Mouse (Mus musculus) thymus, adult 18-20 months (tissue): ENCODE measurements around the gene Shmt2.

Source experiments
- DNase-seq, 2 experiments: peaks; one replicate each; pipeline ENCODE4 v3.0.0; 2022; ENCODE audit warnings: mixed read lengths in 2 of 2

The Shmt2 gene

DNA sequence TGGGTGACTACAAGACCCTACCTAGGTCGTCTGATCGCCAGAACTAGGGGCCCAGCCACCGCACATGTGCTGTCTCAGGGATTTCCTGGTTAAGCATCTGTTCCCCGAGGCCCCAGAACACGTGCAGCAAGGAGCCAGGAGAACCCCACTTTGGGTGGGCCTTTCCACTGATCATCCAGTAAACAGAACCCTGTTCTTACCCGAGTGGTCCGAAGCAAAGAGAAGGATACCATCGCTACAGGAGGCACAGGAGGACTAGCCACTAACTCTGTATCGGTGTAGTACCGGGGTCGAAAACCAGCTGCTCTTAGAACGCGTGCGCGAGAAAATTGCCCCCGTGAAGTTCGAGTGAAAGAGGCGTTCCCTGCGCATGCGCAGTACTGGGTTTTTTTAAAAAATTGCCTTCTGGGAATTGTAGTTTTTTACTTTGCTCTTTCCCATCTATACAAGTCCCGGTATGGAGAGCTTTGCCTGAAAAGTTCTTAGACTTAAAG, at the start of gene Shmt2:
TSS of gene Shmt2 (minus strand) at position 357 of the 494 bp plus-strand sequence.
- peak; percentile 66 to 72 for DNase-seq

DNA sequence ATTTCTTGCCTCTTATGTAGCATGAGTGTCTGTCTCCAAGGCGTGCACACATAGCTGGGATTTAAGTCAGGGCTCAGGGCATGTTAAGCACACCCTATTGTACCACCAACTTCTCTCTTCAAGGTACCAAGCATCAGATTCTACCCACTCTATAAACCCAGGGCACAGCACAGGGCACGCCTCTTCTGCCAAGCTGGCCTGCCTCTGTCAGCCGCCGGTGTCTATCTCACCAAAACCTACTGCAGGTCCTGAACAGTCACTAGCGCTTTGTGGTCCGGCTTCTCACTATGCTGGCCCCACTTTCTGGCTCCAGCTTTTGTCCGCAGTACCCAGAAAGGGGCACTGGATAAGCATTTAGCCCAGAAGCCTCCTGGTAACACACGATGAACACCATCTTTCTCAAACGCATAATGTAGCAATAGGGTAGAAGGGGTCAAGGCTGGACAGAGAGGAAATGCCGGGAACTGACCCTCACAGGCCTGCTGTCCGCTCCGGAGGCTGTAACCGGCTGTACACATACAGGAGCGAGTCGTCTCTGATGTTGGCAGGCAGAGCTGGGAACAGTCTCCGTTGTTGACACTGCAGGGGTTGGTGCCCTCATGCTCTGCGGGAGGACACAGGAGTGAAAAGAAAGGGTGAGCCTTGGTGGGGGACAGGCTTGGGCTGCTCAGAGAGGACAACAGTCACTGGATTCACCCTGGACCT, 48.8 kb upstream of the Shmt2 start:
- DNase-seq, result no peak

DNA sequence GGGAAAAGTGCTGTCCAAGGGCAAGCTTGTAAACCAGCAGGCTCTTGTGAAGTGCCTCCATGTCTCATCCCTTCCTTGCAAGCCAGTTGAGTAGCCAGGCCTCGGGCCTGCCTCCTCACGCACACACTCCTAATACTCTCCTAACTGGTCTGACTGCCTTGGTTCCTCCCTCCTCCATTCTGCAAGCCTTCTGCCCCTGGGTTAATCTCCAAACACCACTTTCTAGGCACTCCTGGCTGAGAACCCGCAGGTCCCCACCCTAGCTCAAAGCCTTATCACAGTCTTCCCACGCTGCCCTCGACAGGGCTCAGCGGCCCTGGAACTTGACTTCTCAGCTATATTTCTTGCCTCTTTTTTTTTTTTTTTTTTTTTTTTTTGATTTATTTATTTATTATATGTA, 48.1 kb upstream of the Shmt2 start:
- no peak for DNase-seq

DNA sequence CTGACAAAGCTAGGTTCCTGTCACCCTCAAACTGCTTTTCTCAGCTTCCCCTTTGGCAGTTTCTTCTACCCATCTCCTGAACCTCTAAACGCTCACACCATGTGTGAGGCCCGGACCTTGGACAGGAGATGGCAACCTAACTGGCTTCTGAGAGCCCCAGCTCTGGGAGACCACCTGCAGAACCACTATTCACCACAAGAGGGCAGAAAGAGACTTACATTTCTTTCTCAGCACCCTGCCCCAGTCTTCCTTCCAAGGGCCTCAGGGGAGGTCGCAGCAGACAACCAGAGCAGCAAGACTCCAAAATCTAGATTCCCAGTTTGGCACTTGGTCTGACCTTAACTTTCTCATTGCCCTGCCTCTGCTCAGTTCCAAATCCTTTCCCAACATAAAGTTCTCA, 47.2 kb upstream of the Shmt2 start:
- peak in 1 of 2 experiments; percentile 53 for DNase-seq

DNA sequence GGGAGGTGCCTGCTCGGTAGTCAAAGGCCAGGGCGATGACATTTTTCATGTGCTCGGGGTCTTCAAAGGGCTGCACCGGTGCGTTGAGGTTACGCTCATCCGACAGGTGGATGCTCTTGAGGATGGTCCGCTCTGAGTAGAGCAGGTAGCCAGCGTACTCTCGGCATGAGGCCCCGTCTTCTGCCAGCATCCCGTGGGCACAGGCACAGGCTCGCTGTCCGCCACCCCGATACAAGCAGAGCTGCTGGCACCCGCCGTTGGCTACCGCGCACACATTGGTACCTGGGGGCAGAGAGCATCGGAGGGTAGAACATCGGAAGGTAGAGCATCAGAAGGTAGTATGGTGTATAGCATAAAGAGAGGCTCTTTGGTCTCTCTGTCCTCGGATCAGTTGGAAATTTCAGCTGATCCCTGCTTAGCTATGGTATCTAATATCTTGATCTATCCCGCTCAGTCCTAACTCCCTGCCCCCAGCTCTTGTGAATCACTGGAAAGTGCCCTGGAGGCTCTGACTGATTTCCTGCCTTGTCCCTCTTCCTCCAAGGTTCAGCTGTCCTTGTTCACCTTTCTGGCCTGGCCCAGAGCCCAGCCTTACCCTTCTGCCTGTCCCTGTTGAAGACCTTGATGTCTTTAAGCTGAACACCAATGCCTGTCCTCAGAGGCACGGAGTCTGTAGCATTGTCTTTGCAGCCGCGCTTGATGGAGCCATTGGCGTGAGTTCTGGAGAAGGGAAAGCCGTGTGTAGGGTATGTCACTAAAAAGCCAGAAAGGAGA, 44.5 kb upstream of the Shmt2 start:
- no peak for DNase-seq

DNA sequence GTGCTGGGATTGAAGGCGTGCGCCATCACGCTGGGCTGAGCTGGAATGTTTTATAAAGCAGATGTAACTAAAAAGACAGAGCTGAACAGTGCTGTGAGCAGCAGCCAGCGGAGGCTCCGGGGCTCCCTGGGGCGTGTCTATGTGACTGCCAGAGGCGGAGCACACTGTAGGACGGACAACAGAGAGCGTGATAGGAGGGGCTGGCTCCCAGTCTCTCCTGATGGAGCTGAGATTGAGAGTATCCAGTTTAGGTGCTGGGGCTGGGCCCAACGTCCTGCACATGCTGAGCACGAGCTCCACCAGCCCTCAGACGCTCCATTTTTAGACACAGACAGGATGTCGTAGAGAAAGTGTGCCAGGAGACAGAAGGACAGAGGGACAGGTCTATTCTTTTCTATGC, 42.1 kb upstream of the Shmt2 start:
- DNase-seq, result no peak

DNA sequence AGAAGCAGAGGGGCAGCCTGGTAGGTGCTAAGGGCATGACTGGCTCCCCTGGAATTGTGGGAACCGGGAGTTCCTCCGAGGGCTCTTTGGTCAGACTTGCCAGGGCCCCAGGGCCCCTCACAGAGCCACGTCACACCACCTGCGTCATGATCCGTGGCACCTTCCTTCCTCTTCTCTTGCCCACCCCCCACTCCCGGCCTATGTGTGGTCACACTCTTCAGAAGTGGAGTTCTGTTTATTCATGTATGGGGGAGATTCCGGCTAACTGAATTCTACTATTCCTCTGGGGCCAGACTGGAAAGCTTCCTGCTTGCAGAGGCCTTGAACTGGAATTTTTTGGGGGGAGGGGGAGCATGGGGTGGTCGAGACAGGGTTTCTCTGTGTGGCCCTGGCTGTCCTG, 41.6 kb upstream of the Shmt2 start:
- DNase-seq, result no peak

DNA sequence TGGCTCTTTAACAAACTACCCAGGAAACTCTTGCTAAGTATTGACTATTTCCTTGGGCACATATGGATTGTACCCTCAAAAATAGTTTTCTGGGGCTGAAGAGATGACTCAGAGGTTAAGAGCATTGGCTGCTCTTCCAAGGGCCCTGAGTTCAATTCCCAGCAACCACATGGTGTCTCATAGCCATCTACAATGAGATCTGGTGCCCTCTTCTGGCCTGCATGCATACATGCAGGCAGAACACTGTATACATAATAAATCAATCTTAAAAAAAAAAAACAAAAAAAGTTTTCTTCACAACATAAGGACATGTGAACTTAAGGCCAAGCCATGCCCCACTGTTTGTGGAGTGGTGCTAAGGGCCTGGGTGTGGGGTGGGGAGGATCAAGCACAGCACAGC, 38.9 kb upstream of the Shmt2 start:
- no peak for DNase-seq

DNA sequence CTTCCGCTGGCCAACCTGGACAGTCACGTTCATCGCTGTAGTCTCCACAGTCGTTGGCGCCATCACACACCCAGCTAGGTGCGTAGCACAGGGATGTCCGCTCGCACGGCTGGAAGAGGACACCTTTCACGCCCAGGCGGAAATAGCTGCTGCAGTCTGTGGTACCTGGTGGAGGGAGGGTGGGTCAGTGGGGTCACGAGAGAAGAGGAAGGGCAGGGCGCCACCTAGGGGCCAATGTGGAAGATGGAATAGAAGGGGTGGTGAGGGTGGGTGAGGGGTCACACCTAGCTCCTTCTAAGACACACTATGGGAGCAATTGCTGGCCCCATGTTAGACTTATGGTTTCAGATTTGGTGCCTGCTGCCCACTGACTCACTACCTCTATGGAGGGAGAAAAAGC, 35.2 kb upstream of the Shmt2 start:
- no peak for DNase-seq

DNA sequence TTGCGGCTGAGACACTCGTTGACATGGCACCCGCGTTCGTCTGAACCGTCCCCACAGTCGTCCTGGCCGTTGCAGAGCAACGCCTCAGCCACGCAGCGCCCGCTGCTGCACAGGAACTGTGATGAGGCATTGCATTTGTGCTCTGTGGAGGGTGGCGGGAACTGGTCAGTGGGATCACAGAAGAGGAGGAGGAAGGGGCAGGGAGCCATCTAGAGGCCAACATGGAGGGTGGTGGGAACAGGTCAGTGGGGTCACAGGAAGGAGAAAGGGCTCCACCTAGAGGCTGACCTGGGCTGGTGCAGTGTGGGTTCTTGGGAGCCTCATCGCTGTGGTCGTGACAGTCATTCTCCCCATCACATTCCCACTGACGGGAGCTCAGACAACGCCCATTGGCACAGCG, 33.5 kb upstream of the Shmt2 start:
- no peak for DNase-seq

DNA sequence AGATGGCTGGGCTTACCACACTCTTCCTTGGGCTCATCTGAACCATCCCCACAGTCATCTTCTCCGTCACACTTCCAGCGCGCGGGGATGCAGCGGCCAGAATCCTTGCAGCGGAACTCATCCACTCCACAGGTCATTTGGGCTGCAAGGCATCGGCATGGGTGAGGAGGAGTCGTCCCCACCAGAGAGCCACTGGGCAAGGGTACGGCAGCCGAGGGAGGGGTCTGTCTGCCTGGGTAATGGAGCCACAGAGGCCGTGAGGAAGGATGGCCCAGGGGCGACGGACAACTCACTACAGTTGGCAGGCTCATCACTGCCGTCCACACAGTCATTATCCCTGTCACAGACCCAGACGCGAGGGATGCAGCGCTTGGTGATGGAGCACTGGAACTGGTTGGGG, 27.6 kb upstream of the Shmt2 start:
- no peak for DNase-seq

DNA sequence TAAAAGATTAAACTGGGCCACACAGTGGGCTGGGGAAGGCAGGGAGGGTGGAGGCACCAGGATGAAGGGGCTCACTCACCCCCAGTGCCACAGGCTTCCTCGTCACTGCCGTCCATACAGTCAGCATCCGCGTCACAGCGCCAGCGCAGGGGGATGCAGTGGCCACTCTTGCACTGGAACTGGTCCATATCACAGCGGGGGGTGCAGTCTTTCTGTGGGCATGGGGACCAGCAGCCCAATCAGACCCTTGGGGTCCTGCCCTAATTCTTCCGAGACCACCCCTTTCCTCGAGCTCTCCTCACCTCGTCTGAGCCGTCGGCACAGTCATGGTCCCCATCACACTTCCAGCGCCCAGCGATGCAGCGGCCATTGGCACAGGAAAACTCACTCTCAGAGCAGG, 26.0 kb upstream of the Shmt2 start:
- DNase-seq, result no peak

DNA sequence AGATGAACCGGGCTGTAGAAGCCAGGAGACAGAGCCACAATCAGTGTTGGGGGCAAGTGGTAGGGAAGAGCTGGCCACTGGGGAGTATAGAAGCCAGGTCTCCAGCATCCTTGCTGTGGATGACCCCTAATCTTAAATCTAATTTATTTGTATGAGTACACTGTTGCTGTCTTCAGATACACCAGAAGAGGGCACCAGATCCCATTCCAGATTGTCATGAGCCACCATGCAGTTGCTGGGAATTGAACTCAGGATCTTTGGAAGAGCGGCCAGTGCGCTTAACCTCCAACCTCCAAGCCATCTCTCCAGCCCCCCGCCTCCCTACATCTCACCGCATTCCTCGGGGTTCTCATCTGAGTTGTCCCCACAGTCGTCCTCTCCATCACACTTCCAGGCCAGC, 24.3 kb upstream of the Shmt2 start:
- DNase-seq, result no peak

DNA sequence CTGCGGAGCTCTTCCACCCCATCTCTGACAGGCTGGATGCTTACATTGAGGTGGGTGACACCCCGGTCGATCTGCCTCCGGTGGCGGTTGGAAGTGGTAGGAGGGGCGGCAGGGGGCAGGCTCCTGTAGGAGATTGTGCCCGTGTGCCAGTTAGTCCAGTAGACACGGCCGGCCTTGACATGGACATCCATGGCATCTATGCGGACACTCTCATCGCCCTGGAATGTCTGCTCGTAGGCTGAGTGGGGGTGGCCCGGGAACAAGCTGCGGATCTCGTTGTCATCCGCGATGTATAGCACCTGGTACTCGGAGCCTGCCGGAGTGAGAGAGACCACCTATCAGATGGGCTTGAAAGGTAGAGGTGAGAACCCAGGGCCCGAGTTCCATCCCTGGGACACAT, 22.1 kb upstream of the Shmt2 start:
- DNase-seq, result no peak

DNA sequence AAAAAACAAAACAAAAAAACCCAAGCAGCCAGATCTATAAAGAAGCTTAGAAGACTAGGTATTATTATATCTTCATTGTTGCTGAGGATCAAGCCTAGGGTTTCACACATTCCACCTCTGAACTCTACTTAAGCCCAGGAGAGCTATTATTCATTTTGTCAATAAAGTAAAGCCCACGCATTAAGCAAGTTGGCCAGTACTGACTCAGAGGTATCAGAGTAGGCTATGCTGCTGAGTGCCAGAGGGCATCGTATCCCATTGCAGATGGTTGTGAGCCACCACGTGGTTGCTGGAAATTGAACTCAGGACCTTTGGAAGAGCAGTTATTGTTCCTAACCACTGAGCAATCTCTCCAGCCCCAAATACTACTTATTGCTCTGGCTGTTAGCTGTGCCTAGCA, 21.7 kb upstream of the Shmt2 start:
- DNase-seq, result no peak

DNA sequence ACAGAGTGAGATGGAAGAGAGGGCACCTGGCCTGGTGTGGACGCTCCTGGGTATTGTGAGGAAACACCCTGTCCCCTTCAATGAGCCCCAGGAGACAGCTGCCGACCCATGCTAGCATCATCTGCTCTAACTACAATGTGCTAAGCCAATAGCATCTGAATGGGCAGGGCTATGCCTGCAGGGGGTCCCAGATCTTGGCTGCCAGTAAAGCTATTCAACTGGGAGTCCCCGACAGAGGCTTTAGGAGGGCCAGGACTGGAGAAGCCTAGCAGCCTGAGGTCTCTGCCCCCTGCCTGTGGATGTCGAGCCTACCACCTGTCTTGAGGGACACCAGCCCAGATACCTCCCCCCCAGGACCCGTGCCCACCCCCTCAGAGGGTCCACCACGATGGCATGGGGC, 20.5 kb upstream of the Shmt2 start:
- no peak for DNase-seq

DNA sequence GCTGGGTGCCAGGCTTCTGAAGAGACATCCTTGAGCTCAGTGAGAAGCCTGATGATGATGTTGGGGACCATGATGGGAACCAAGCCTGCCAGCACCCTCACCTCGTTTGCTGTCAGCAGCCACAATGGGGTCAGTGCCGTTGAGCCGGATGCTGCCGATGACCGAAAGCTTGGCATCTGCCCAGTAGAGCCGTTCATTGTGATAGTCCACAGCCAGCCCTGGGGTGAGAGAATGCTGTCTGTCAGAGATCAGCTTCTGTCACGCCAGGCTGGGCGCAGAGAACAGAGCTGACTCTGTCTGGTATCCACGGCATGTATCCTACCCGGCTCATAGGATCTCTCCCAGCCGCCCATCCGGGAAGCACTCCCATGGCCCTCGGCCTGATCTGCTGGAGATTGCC, 19.8 kb upstream of the Shmt2 start:
- no peak for DNase-seq

DNA sequence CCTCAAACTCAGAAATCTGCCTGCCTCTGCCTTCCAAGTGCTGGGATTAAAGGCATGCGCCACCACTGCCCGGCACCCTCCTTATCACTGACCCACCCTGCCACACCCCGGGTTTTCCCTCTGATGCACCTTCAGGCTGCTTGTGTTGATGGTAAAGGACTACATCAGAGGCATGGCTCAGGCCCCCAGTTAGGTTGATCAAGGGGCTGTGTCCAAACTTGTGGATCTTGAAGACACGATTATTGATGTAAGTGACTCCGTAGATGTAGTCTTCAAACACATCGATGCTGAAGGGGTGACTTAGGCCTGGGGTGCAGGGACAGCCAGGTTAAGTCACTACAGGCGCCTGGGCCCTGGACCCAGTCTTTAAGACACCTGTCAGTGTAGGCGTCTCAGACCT, 19.3 kb upstream of the Shmt2 start:
- no peak for DNase-seq

DNA sequence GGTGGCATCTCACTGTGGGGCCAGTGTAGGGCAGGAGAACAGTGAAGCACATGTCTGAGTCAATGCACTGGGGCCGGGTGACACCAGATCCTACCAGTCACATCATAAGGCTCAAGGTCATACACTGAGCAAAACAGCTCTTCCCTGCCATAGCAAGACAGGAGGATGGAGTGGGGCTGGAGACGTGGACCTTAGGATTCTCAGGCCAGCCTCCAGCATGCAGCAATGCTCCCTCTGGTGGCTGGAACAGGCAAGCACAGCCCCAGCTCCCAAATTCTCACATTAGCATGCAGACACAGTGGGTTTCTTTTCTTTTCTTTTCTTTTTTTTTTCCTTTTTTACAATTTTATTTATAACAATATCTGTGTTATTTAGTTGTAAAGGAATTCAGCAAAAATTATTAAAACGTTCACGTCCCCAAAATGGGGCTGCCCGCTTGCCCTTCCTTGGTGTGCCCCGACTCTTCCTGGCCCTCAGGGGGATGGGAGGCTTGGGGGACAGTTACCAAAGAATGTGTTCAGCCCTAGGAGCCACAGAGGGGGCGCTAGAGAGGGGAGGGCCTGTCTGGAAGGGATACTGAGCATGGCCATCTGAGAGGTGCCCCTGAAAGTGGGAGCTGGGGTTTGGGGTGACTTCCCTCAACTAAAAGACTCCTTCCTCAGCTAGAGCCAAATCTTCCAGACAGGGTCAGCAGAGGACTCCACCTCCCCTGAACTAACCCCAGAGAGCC, 15.8 kb upstream of the Shmt2 start:
- no peak for DNase-seq

DNA sequence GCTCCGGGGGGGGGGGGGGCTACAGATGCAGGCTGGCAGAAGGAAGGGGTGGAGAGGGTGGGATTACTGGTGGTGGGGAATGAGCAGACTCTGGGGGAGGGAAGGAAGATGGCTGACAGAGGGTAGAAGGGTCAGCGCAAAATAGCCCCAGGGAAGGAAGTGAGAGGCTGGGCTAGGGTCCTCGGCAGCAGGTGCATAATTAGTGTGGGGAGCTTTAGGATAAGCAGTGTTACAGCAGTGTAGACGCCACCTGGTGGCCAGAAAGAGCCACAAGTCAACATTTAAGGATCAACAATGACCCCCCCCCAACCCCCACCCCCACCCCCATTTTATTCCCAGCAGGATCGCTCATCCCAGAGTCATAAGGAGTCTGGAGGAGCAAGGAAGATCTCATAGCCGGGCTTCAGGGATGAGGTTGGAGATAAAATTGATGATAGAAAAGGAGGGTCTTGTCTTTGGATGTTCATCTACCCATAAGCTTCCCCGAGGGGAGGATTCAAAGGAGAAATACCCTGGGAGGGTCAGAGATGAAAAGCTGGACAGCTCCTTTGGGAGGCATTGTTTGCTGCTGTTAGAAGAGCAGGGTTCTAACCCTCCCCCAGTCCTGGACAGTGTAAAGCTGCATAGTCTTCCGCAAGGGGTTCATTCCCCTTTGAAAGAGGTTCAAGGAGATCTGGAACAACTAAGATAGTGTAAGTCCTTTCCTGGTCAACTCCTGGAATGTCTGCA, 14.5 kb upstream of the Shmt2 start:
- DNase-seq, result no peak

DNA sequence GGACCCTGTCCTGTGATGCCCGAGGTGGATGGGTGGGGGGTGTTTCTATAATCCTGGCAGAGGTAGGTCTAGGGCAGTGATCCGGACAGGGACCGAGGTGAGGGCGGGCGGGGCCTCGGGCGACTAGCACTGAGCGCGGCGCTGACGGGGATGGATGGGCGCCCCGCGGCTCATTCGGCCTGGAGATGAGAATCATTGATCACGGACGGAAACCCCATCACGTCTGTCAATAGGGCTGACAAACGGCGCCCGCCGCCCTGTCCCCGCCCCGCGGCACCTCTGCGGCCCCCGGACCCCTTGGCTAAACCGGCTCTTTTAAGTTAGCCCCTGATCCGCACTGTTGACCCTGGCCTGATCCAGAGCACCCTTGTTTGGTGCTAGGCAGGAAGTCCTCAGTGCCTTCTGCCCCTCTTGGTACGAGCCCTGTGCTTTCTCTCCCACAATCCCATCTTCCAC, 12.7 kb upstream of the Shmt2 start:
- no peak for DNase-seq

DNA sequence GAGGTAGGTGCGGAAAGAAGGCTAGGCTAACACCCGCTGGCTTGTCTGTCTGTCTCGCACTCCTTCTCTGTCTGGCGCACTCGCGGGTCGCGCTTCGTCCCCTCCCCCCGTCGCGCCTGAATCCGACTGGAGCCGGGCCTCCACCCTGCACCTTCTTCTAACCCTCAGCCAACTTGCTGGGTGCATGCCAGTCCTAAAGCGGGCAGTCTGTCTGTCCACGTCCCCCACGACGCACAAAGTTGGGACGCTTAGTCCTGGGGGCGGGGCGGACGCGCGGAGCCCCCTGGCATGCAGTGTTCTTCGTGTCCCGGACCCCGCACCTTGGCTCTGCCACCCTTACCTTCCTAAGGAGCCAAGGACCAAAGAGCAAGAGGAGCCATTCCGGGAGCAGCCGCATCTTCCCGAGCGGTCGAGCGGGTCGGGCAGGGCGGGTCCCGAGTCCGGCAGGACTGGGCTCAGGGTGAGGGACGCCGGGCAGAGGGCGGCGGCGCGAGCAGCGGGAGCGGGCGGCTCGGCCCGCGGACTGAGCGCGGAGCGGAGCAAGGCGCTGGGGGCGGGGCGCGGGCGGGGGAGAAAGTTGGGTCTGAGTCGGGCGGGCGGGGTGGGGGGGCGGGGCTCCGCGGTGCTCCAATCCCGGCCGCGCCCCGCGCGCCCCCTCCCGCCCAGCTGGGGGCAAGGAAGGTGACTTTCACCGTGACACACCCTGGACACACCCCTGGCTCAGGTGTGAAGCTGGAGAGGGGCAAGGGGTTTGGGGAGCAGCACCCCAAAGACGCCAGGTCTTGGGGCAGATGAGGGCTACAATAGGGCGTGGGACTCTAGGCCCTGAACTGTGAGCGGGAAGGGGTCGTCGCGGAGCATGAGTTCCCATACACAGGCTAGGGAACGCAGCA, 12.0 kb upstream of the Shmt2 start, which contains the start of gene Nxph4:
TSS of gene Nxph4 (minus strand) at position 524 of the 893 bp plus-strand sequence.
- no peak for DNase-seq
